ENCODE assay signal across 14 mouse cellular contexts in genomic region chr12:87380586-87381379, GRCm38 (mm10). TPM values are rescaled to one million over a fixed set of nuclear protein-coding genes. Genes with fewer than 3 reads are reported as not detected.
DNase-seq lines count a peak whose midpoint lies in the region; ATAC-seq lines count a peak whose summit lies in the region.
"Had no signal": no experiment of that assay in that cellular context is flagged by ENCODE, and none has a peak within 500 bp of the region (broad histone marks: within the 10 kb centered on the region; RNA-seq: fewer than 3 reads in every experiment).

No protein-coding gene starts in this region.

- peak; percentile 58 for DNase-seq in adrenal gland, adult 2 months
- no peak for DNase-seq in adrenal gland, adult 18-20 months (ENCODE audit: low spot score in 2 of 2)
- DNase-seq in kidney, adult 18-20 months = peak; percentile 25
- DNase-seq in kidney, postnatal 10 days = no peak
- DNase-seq in adrenal gland, postnatal 36 days = peak; percentile 32 to 42
- DNase-seq in cerebellum, adult 9-11 months = no peak
- no peak for DNase-seq in yolk sac, embryonic 10.5 days (ENCODE audit: low spot score)
- DNase-seq: gastrocnemius, postnatal 36 days had no signal

- H3K9ac ChIP-seq in liver, embryonic 15.5 days = no peak overlapping the region
- H3K9ac ChIP-seq: embryonic facial prominence, embryonic 12.5 days; forebrain, embryonic 15.5 days had no signal

- no peak overlapping the region for H3K4me3 ChIP-seq in liver, embryonic 15.5 days (replicated peaks)
- H3K4me3 ChIP-seq: embryonic facial prominence, embryonic 12.5 days; forebrain, embryonic 15.5 days; myocyte had no signal

- no peaks in the 10 kb centered on the region for H3K36me3 ChIP-seq in liver, embryonic 15.5 days (replicated peaks)
- H3K36me3 ChIP-seq: embryonic facial prominence, embryonic 12.5 days; forebrain, embryonic 15.5 days had no signal

- no peak overlapping the region for H3K4me2 ChIP-seq in liver, embryonic 15.5 days
- H3K4me2 ChIP-seq: embryonic facial prominence, embryonic 12.5 days; forebrain, embryonic 15.5 days had no signal

- H3K9me3 ChIP-seq in liver, embryonic 15.5 days (replicated peaks) = no peaks in the 10 kb centered on the region
- H3K9me3 ChIP-seq: embryonic facial prominence, embryonic 12.5 days; forebrain, embryonic 15.5 days had no signal

- WGBS in liver, embryonic 15.5 days (ENCODE audit: insufficient replicate concordance) = 32% methylated on average over 10 of the region's 10 CpGs

- no peaks in the 10 kb centered on the region for H3K27me3 ChIP-seq in liver, embryonic 15.5 days
- H3K27me3 ChIP-seq: embryonic facial prominence, embryonic 12.5 days; forebrain, embryonic 15.5 days had no signal

- H3K4me1 ChIP-seq in liver, embryonic 15.5 days (replicated peaks) = peaks cover 40% of the 10 kb centered on the region
- H3K4me1 ChIP-seq: embryonic facial prominence, embryonic 12.5 days had no signal

- H3K27ac ChIP-seq in liver, embryonic 15.5 days (replicated peaks) = no peak overlapping the region
- H3K27ac ChIP-seq: embryonic facial prominence, embryonic 12.5 days; forebrain, embryonic 15.5 days; macrophage had no signal

- peak; percentile 25; the same call in 1 of the 2 replicates for ATAC-seq in liver, embryonic 15.5 days (ENCODE audit: insufficient read depth)
- ATAC-seq: activated CD4-positive, CD25-positive, alpha-beta regulatory T cell, adult 4 months; forebrain, embryonic 15.5 days had no signal

RNA-seq across cellular contexts. Expression of gene Sptlc2, which starts 7.4 kb away (rescaled TPM):
- 100 to 1,000 TPM; 176 to 197 TPM for total RNA-seq in adrenal gland, adult 2 months (2021)
- 29.7 and 61.1 TPM in 2 replicates for polyA plus RNA-seq in adrenal gland, adult 2 months (2012; rRNA removed)
- total RNA-seq in adrenal gland, adult 18-20 months (2021) = 100 to 1,000 TPM; 124 to 260 TPM
- 100 to 1,000 TPM; 190 to 286 TPM for total RNA-seq in adrenal gland, postnatal 36 days (2021)
- 25.9 and 28.6 TPM in 2 replicates for polyA plus RNA-seq in liver, embryonic 15.5 days (2015; fragmentation: Nextera tagmentation; extraction: Ambion mirVana)

Comparison
In these comparisons a context has a peak if more than half of its experiments do, and no peak if none do; other contexts are left out.
1. DNase-seq: peak in adrenal gland, adult 2 months (single experiment), kidney, adult 18-20 months (single experiment) and adrenal gland, postnatal 36 days (2 of 2); none in adrenal gland, adult 18-20 months (0 of 2), kidney, postnatal 10 days (single experiment), cerebellum, adult 9-11 months (single experiment) and yolk sac, embryonic 10.5 days (single experiment).